Mouse (Mus musculus) testis, adult 2 months (tissue): Measurements from ENCODE around the gene Rimbp3. TPM values are rescaled to one million over a fixed set of nuclear protein-coding genes. Genes with fewer than 3 reads are reported as not detected.

Experiments
- H3K27ac ChIP-seq: fragments of 200-500 bp; 2 replicates; pipeline ENCODE4 v1.5.1; 2012; ENCODE audit warnings: low read depth, low read length; ENCODE audit not compliant: control insufficient read depth, insufficient read depth
- H3K27me3 ChIP-seq: fragments of 200-500 bp; 2 replicates; pipeline ENCODE4 v1.6.1; 2012; ENCODE audit warnings: mild to moderate bottlenecking, low read length, moderate library complexity; ENCODE audit not compliant: control insufficient read depth, insufficient read depth
- H3K36me3 ChIP-seq: fragments of 200-500 bp; 2 replicates; pipeline ENCODE4 v1.6.1; 2012; ENCODE audit warnings: mild to moderate bottlenecking, low read length; ENCODE audit not compliant: control insufficient read depth, insufficient read depth
- H3K4me1 ChIP-seq: fragments of 200-500 bp; 2 replicates; pipeline ENCODE4 v1.6.1; 2012; ENCODE audit warnings: low read length; ENCODE audit not compliant: control insufficient read depth, insufficient read depth
- H3K4me3 ChIP-seq: fragments of 200-500 bp; 2 replicates; pipeline ENCODE4 v1.5.1; 2012; ENCODE audit warnings: low read depth, mild to moderate bottlenecking, low read length, moderate library complexity, mixed read lengths; ENCODE audit not compliant: control insufficient read depth
- CTCF ChIP-seq: fragments of 200-500 bp; IDR thresholded peaks from 2 replicates; pipeline ENCODE4 v1.5.1; 2012; ENCODE audit warnings: low read depth, mild to moderate bottlenecking, inconsistent platforms, low read length, moderate library complexity; ENCODE audit not compliant: control insufficient read depth, insufficient read depth, insufficient replicate concordance
- POLR2A ChIP-seq: fragments of 200-500 bp; IDR thresholded peaks from 2 replicates; pipeline ENCODE4 v1.6.1; 2012; ENCODE audit warnings: low read depth, mild to moderate bottlenecking, inconsistent platforms, low read length, moderate library complexity; ENCODE audit not compliant: control insufficient read depth
- polyA plus RNA-seq: library from polyadenylated mRNA; depleted of rRNA; stranded (reverse); fragments of >200 nt; gene quantifications from 2 replicates; pipeline ENCODE4 v1.2.3, GENCODE M21; 2012

Rimbp3 gene
- polyA plus RNA-seq, 1 experiment: 159 TPM

- Histone ChIP-seq H3K27ac (no peak overlapping the region), H3K4me1 (peaks cover 3% of the 10 kb centered on the region), H3K4me3 (no peak overlapping the region), H3K36me3 (no peaks in the 10 kb centered on the region), H3K27me3 (no peaks in the 10 kb centered on the region)
- TF ChIP-seq POLR2A: no peak
These were observed 40.7 kb downstream of the Rimbp3 start for GRCm38 (mm10) chr16:17249135-17249534.

GRCm38 (mm10) chr16:17251539-17251938, 43.1 kb downstream of the Rimbp3 start:
- no peak overlapping the region for H3K27ac ChIP-seq
- no peak overlapping the region for H3K4me3 ChIP-seq
- H3K27me3 ChIP-seq: no peaks in the 10 kb centered on the region
- TF ChIP-seq CTCF: no peak
- no peak for TF ChIP-seq POLR2A
- peaks cover 4% of the 10 kb centered on the region for H3K4me1 ChIP-seq
- H3K36me3 ChIP-seq: no peaks in the 10 kb centered on the region; the same call in 1 of the 2 replicates

- Histone ChIP-seq H3K36me3 (no peaks in the 10 kb centered on the region; the same call in 1 of the 2 replicates), H3K4me1 (peaks cover 4% of the 10 kb centered on the region), H3K27ac (no peak overlapping the region), H3K27me3 (no peaks in the 10 kb centered on the region), H3K4me3 (no peak overlapping the region)
- TF ChIP-seq CTCF: no peak
- no peak for TF ChIP-seq POLR2A
These were observed 43.8 kb downstream of the Rimbp3 start for GRCm38 (mm10) chr16:17252086-17252726.

- Histone ChIP-seq H3K4me1 (peaks cover 4% of the 10 kb centered on the region), H3K36me3 (no peaks in the 10 kb centered on the region; the same call in 1 of the 2 replicates), H3K27ac (no peak overlapping the region), H3K4me3 (no peak overlapping the region), H3K27me3 (no peaks in the 10 kb centered on the region)
- TF ChIP-seq POLR2A (no peak), CTCF (no peak)
These were observed 44.4 kb downstream of the Rimbp3 start for GRCm38 (mm10) chr16:17252841-17253240.

- Histone ChIP-seq H3K4me3 (no peak overlapping the region), H3K36me3 (no peaks in the 10 kb centered on the region; the same call in 1 of the 2 replicates), H3K4me1 (peaks cover 4% of the 10 kb centered on the region), H3K27me3 (no peaks in the 10 kb centered on the region), H3K27ac (no peak overlapping the region)
- TF ChIP-seq POLR2A (no peak), CTCF (no peak)
These were observed 45.7 kb downstream of the Rimbp3 start for GRCm38 (mm10) chr16:17254005-17254597.

GRCm38 (mm10) chr16:17255270-17255669, 46.9 kb downstream of the Rimbp3 start:
- Histone ChIP-seq H3K36me3 (no peaks in the 10 kb centered on the region; the same call in 1 of the 2 replicates), H3K27ac (no peak overlapping the region), H3K4me1 (peaks cover 4% of the 10 kb centered on the region), H3K27me3 (no peaks in the 10 kb centered on the region), H3K4me3 (no peak overlapping the region)
- TF ChIP-seq CTCF: no peak
- TF ChIP-seq POLR2A: no peak

GRCm38 (mm10) chr16:17257359-17257821, 49.0 kb downstream of the Rimbp3 start:
- Histone ChIP-seq H3K4me1 (peaks cover 4% of the 10 kb centered on the region), H3K27ac (no peak overlapping the region), H3K27me3 (no peaks in the 10 kb centered on the region), H3K4me3 (no peak overlapping the region), H3K36me3 (no peaks in the 10 kb centered on the region; the same call in 1 of the 2 replicates)
- TF ChIP-seq POLR2A (no peak), CTCF (no peak)
